Mouse (Mus musculus): ENCODE data around the gene Slfn9. TPM values are rescaled to one million over a fixed set of nuclear protein-coding genes. Genes with fewer than 3 reads are reported as not detected.
"Not testable (repeated sequence)": the region's sequence is repeated elsewhere in the genome, so short reads cannot be mapped to it uniquely, and the experiment has no call there.

Slfn9 gene
- under 1 TPM; 0.82 to 0.99 TPM for total RNA-seq (2021)
- 0.20 and 0.53 TPM in 2 replicates for polyA plus RNA-seq (2012; rRNA removed)
- long read RNA-seq, result 0 reads

GRCm38 (mm10) chr11:82991469-82992166, at the start of gene Slfn9:
Gene Slfn9 (minus strand): TSS chr11:82991830.
- no peaks in the 10 kb centered on the region for H3K27me3 ChIP-seq (ENCODE audit: control insufficient read depth, insufficient read depth, low read length)
- TF ChIP-seq EP300 (IDR thresholded peaks at IDR 0.05; ENCODE audit: insufficient read depth, low read depth, low read length) (0 out of 2 replicates have a peak, but pooled peaks have one; percentile 7), POLR2A (IDR thresholded peaks at IDR 0.05; ENCODE audit: insufficient read depth, low read depth, low read length) (peak; percentile 30; the same call in 1 of the 2 replicates), CTCF (IDR thresholded peaks at IDR 0.05) (no peak)
- intact Hi-C loops (cut with DNase I), result no loop called here
- WGBS, result 1% methylated on average over 14 of the region's 14 CpGs
- H3K4me1 ChIP-seq (ENCODE audit: control insufficient read depth, insufficient read depth, low read length), result peaks cover 1% of the 10 kb centered on the region
- H3K79me2 ChIP-seq (replicated peaks; ENCODE audit: control insufficient read depth, insufficient read depth, low read length), result no peaks in the 10 kb centered on the region
- H3K27ac ChIP-seq, result peak within 1 kb of the TSS; percentile 81
- peak; percentile 67 to 68 for DNase-seq
- H3K36me3 ChIP-seq (ENCODE audit: control insufficient read depth, insufficient read depth, low read length), result no peaks in the 10 kb centered on the region
- peak within 1 kb of the TSS; percentile 59 for H3K4me3 ChIP-seq
- H3K9ac ChIP-seq (ENCODE audit: low read depth, low read length), result peak within 1 kb of the TSS; percentile 71

- H3K27ac ChIP-seq, result no peak overlapping the region
- H3K27me3 ChIP-seq (ENCODE audit: control insufficient read depth, insufficient read depth, low read length), result no peaks in the 10 kb centered on the region
- no peak overlapping the region for H3K4me3 ChIP-seq
- intact Hi-C loops (cut with DNase I), result loop anchor here (5.0 kb wide), 1 partner anchor 129 kb away; the partner anchor contains the start of gene Unc45b
- TF ChIP-seq CTCF (IDR thresholded peaks at IDR 0.05) (no peak), EP300 (IDR thresholded peaks at IDR 0.05; ENCODE audit: insufficient read depth, low read depth, low read length) (no peak), POLR2A (IDR thresholded peaks at IDR 0.05; ENCODE audit: insufficient read depth, low read depth, low read length) (no peak)
- H3K79me2 ChIP-seq (replicated peaks; ENCODE audit: control insufficient read depth, insufficient read depth, low read length), result no peaks in the 10 kb centered on the region
- no peaks in the 10 kb centered on the region for H3K36me3 ChIP-seq (ENCODE audit: control insufficient read depth, insufficient read depth, low read length)
- no peaks in the 10 kb centered on the region for H3K4me1 ChIP-seq (ENCODE audit: control insufficient read depth, insufficient read depth, low read length)
- DNase-seq, result no peak
- H3K9ac ChIP-seq (ENCODE audit: low read depth, low read length), result no peak overlapping the region
Observed at GRCm38 (mm10) chr11:83041000-83041399, 49.4 kb upstream of the Slfn9 start.

- no peak for DNase-seq
- TF ChIP-seq POLR2A (IDR thresholded peaks at IDR 0.05; ENCODE audit: insufficient read depth, low read depth, low read length) (no peak), CTCF (IDR thresholded peaks at IDR 0.05) (no peak), EP300 (IDR thresholded peaks at IDR 0.05; ENCODE audit: insufficient read depth, low read depth, low read length) (no peak)
- Histone ChIP-seq H3K9ac (ENCODE audit: low read depth, low read length) (no peak overlapping the region), H3K27ac (no peak overlapping the region), H3K4me1 (ENCODE audit: control insufficient read depth, insufficient read depth, low read length) (no peaks in the 10 kb centered on the region), H3K79me2 (replicated peaks; ENCODE audit: control insufficient read depth, insufficient read depth, low read length) (no peaks in the 10 kb centered on the region), H3K4me3 (peak overlapping the region; percentile 23; the same call in 1 of the 2 replicates), H3K36me3 (ENCODE audit: control insufficient read depth, insufficient read depth, low read length) (no peaks in the 10 kb centered on the region), H3K27me3 (ENCODE audit: control insufficient read depth, insufficient read depth, low read length) (no peaks in the 10 kb centered on the region)
- intact Hi-C loops (cut with DNase I), result loop anchor here (5.0 kb wide), 1 partner anchor 128 kb away; the partner anchor contains the start of gene Unc45b
- WGBS, result 34% methylated on average over 1 of the region's 1 CpGs
Observed at GRCm38 (mm10) chr11:83040325-83040724, 48.7 kb upstream of the Slfn9 start.

GRCm38 (mm10) chr11:83039796-83040195, 48.2 kb upstream of the Slfn9 start:
- Histone ChIP-seq H3K27ac (no peak overlapping the region), H3K27me3 (ENCODE audit: control insufficient read depth, insufficient read depth, low read length) (no peaks in the 10 kb centered on the region), H3K79me2 (replicated peaks; ENCODE audit: control insufficient read depth, insufficient read depth, low read length) (no peaks in the 10 kb centered on the region), H3K9ac (ENCODE audit: low read depth, low read length) (no peak overlapping the region), H3K4me3 (peak overlapping the region; percentile 23; the same call in 1 of the 2 replicates), H3K4me1 (ENCODE audit: control insufficient read depth, insufficient read depth, low read length) (no peaks in the 10 kb centered on the region), H3K36me3 (ENCODE audit: control insufficient read depth, insufficient read depth, low read length) (no peaks in the 10 kb centered on the region)
- 15% methylated on average over 19 of the region's 19 CpGs for WGBS
- intact Hi-C loops (cut with DNase I), result loop anchor here (5.0 kb wide), 1 partner anchor 127 kb away; the partner anchor contains the start of gene Unc45b
- TF ChIP-seq CTCF (IDR thresholded peaks at IDR 0.05) (no peak), EP300 (IDR thresholded peaks at IDR 0.05; ENCODE audit: insufficient read depth, low read depth, low read length) (no peak), POLR2A (IDR thresholded peaks at IDR 0.05; ENCODE audit: insufficient read depth, low read depth, low read length) (no peak)
- DNase-seq, result no peak

GRCm38 (mm10) chr11:83039156-83039555, 47.5 kb upstream of the Slfn9 start:
- intact Hi-C loops (cut with DNase I), result no loop called here
- no peaks in the 10 kb centered on the region for H3K79me2 ChIP-seq (replicated peaks; ENCODE audit: control insufficient read depth, insufficient read depth, low read length)
- no peaks in the 10 kb centered on the region for H3K4me1 ChIP-seq (ENCODE audit: control insufficient read depth, insufficient read depth, low read length)
- no peak overlapping the region for H3K9ac ChIP-seq (ENCODE audit: low read depth, low read length)
- TF ChIP-seq EP300 (IDR thresholded peaks at IDR 0.05; ENCODE audit: insufficient read depth, low read depth, low read length) (no peak), POLR2A (IDR thresholded peaks at IDR 0.05; ENCODE audit: insufficient read depth, low read depth, low read length) (no peak), CTCF (IDR thresholded peaks at IDR 0.05) (no peak)
- H3K27me3 ChIP-seq (ENCODE audit: control insufficient read depth, insufficient read depth, low read length), result no peaks in the 10 kb centered on the region
- H3K27ac ChIP-seq, result no peak overlapping the region
- H3K36me3 ChIP-seq (ENCODE audit: control insufficient read depth, insufficient read depth, low read length), result no peaks in the 10 kb centered on the region
- no peak overlapping the region for H3K4me3 ChIP-seq
- no peak for DNase-seq
- 75% methylated on average over 1 of the region's 1 CpGs for WGBS

GRCm38 (mm10) chr11:83038686-83039085, 47.1 kb upstream of the Slfn9 start:
- 82% methylated on average over 3 of the region's 3 CpGs for WGBS
- not testable (repeated sequence) for DNase-seq; H3K27ac ChIP-seq; H3K9ac ChIP-seq (ENCODE audit: low read depth, low read length); H3K4me1 ChIP-seq (ENCODE audit: control insufficient read depth, insufficient read depth, low read length); H3K27me3 ChIP-seq (ENCODE audit: control insufficient read depth, insufficient read depth, low read length); H3K4me3 ChIP-seq; H3K36me3 ChIP-seq (ENCODE audit: control insufficient read depth, insufficient read depth, low read length); H3K79me2 ChIP-seq (replicated peaks; ENCODE audit: control insufficient read depth, insufficient read depth, low read length)
- intact Hi-C loops (cut with DNase I), result loop anchor here (1.0 kb wide), 1 partner anchor 20 kb away; no protein-coding TSS in a partner anchor

Measured in heart, adult 2 months (tissue).